Comparison of ENCODE assay signal across 8 mouse cellular contexts in genomic region chr5:34635665-34636192, GRCm38 (mm10). TPM values are rescaled to one million over a fixed set of nuclear protein-coding genes. Genes with fewer than 3 reads are reported as not detected.
DNase-seq lines count a peak whose midpoint lies in the region; ATAC-seq and TF ChIP-seq lines count a peak whose summit lies in the region.

No protein-coding gene starts in this region.

- TF ChIP-seq CTCF in MEL (IDR thresholded peaks at IDR 0.05 in 2 of 3, conservative IDR thresholded peaks at IDR 0.05 in 1 of 3; ENCODE audit: control insufficient read depth in 1 of 3, insufficient read depth in 1 of 3, low read depth in 2 of 3, low read length in 3 of 3, poor library complexity in 1 of 3, severe bottlenecking in 1 of 3), result no peak
- TF ChIP-seq CTCF in small intestine, adult 2 months (IDR thresholded peaks at IDR 0.05; ENCODE audit: extremely low read depth, insufficient read length, insufficient replicate concordance, low read depth, low read length), result no peak

- 57% methylated on average over 10 of the region's 10 CpGs for WGBS in kidney, embryonic 15.5 days
- 65% methylated on average over 9 of the region's 10 CpGs for WGBS in forebrain, embryonic 12.5 days
- 66% methylated on average over 10 of the region's 10 CpGs for WGBS in limb, embryonic 14.5 days
- WGBS in small intestine, adult 2 months, result 61% methylated on average over 10 of the region's 10 CpGs

- H3K36me3 ChIP-seq in kidney, embryonic 15.5 days, result peaks cover 81% of the 10 kb centered on the region
- H3K36me3 ChIP-seq in MEL (ENCODE audit: control insufficient read depth in 1 of 2, insufficient read depth in 2 of 2, low read length in 2 of 2), result peaks cover 0 to 9% of the 10 kb centered on the region in 2 experiments
- H3K36me3 ChIP-seq in forebrain, embryonic 12.5 days (replicated peaks), result peaks cover 82% of the 10 kb centered on the region
- H3K36me3 ChIP-seq in limb, embryonic 14.5 days (ENCODE audit: control insufficient read depth, insufficient read depth, low read length), result peaks cover 78% of the 10 kb centered on the region
- peaks cover 28% of the 10 kb centered on the region for H3K36me3 ChIP-seq in small intestine, adult 2 months (ENCODE audit: control insufficient read depth, insufficient read depth, low read length)

- H3K4me1 ChIP-seq in kidney, embryonic 15.5 days, result peaks cover 28% of the 10 kb centered on the region
- H3K4me1 ChIP-seq in MEL (ENCODE audit: control insufficient read depth in 1 of 2, insufficient read depth in 2 of 2, low read length in 2 of 2), result peaks cover 0 to 18% of the 10 kb centered on the region in 2 experiments; a peak in 2 of 4 replicates
- peaks cover 22% of the 10 kb centered on the region for H3K4me1 ChIP-seq in forebrain, embryonic 12.5 days
- H3K4me1 ChIP-seq in limb, embryonic 14.5 days (ENCODE audit: control insufficient read depth, insufficient read depth, low read length), result peaks cover 6% of the 10 kb centered on the region; the same call in 1 of the 2 replicates
- H3K4me1 ChIP-seq in small intestine, adult 2 months (ENCODE audit: control insufficient read depth, insufficient read depth, insufficient read length, low read length), result peaks cover 9% of the 10 kb centered on the region; the same call in 1 of the 2 replicates

- peak overlapping the region; percentile 94 for H3K4me2 ChIP-seq in kidney, embryonic 15.5 days
- H3K4me2 ChIP-seq in forebrain, embryonic 12.5 days, result peak overlapping the region; percentile 88
- peak overlapping the region; percentile 66 for H3K4me2 ChIP-seq in limb, embryonic 14.5 days (replicated peaks; ENCODE audit: low read depth, low read length, severe bottlenecking)

- intact Hi-C loops in gastrocnemius, postnatal 36 days (cut with DNase I), result loop anchor here (5.0 kb wide), 2 partner anchors 88 to 113 kb away; no protein-coding TSS in a partner anchor

- no peak for ATAC-seq in kidney, embryonic 15.5 days (replicated peaks; ENCODE audit: low FRiP score)
- ATAC-seq in forebrain, embryonic 12.5 days (ENCODE audit: low FRiP score), result no peak
- no peak for ATAC-seq in limb, embryonic 14.5 days (ENCODE audit: low FRiP score, low read depth)

- TF ChIP-seq POLR2A in MEL (IDR thresholded peaks at IDR 0.05; ENCODE audit: control insufficient read depth in 1 of 2, insufficient read depth in 1 of 2, low read depth in 1 of 2, low read length in 2 of 2, poor library complexity in 1 of 2), result no peak
- TF ChIP-seq POLR2A in limb, embryonic 14.5 days (IDR thresholded peaks at IDR 0.05; ENCODE audit: borderline replicate concordance, extremely low read depth, insufficient read depth, insufficient read length), result no peak
- no peak for TF ChIP-seq POLR2A in small intestine, adult 2 months (IDR thresholded peaks at IDR 0.05; ENCODE audit: low read depth, low read length)

- peak overlapping the region; percentile 52 for H3K4me3 ChIP-seq in kidney, embryonic 15.5 days (replicated peaks)
- H3K4me3 ChIP-seq in MEL (ENCODE audit: control insufficient read depth in 1 of 2, insufficient read depth in 1 of 2, low read depth in 2 of 2, low read length in 2 of 2), result peak overlapping the region; percentile 56 to 67
- H3K4me3 ChIP-seq in forebrain, embryonic 12.5 days (replicated peaks), result peak overlapping the region; percentile 55
- peak overlapping the region; percentile 54 for H3K4me3 ChIP-seq in limb, embryonic 14.5 days (replicated peaks; ENCODE audit: low read length)
- peak overlapping the region; percentile 74; the same call in 1 of the 2 replicates for H3K4me3 ChIP-seq in small intestine, adult 2 months (ENCODE audit: low read depth, low read length)

- no peak for DNase-seq in kidney, postnatal 14 days
- peak; percentile 35 for DNase-seq in MEL (ENCODE audit: low read depth, low spot score)
- DNase-seq in limb, embryonic 14.5 days (ENCODE audit: low spot score), result no peak
- no peak for DNase-seq in left cerebral cortex, adult 11 months (ENCODE audit: low spot score)
- no peak for DNase-seq in gastrocnemius, postnatal 36 days

- TF ChIP-seq EP300 in MEL (IDR thresholded peaks at IDR 0.05; ENCODE audit: low read depth in 1 of 2, low read length in 2 of 2), result no peak

- no peaks in the 10 kb centered on the region for H3K9me3 ChIP-seq in kidney, embryonic 15.5 days (replicated peaks)
- H3K9me3 ChIP-seq in MEL (replicated peaks; ENCODE audit: insufficient read depth, low read length), result no peaks in the 10 kb centered on the region
- H3K9me3 ChIP-seq in forebrain, embryonic 12.5 days, result no peaks in the 10 kb centered on the region
- no peaks in the 10 kb centered on the region for H3K9me3 ChIP-seq in limb, embryonic 14.5 days (ENCODE audit: control insufficient read depth, low read length)

- peaks cover 13% of the 10 kb centered on the region for H3K79me2 ChIP-seq in MEL (ENCODE audit: control insufficient read depth, insufficient read depth, low read length, poor library complexity)

- peak overlapping the region; percentile 70 for H3K9ac ChIP-seq in kidney, embryonic 15.5 days
- peak overlapping the region; percentile 76 for H3K9ac ChIP-seq in MEL (ENCODE audit: control insufficient read depth, low read depth, low read length, poor library complexity, severe bottlenecking)
- peak overlapping the region; percentile 33; the same call in 1 of the 2 replicates for H3K9ac ChIP-seq in forebrain, embryonic 12.5 days
- peak overlapping the region; percentile 62 for H3K9ac ChIP-seq in limb, embryonic 14.5 days (ENCODE audit: low read depth, low read length, severe bottlenecking)

- no peak for TF ChIP-seq RAD21 in MEL (IDR thresholded peaks at IDR 0.05; ENCODE audit: low read depth, low read length)

- H3K27me3 ChIP-seq in kidney, embryonic 15.5 days, result no peaks in the 10 kb centered on the region
- H3K27me3 ChIP-seq in MEL (ENCODE audit: control insufficient read depth in 1 of 2, insufficient read depth in 2 of 2, low read length in 2 of 2), result no peaks in the 10 kb centered on the region
- no peaks in the 10 kb centered on the region for H3K27me3 ChIP-seq in forebrain, embryonic 12.5 days
- H3K27me3 ChIP-seq in limb, embryonic 14.5 days (ENCODE audit: control insufficient read depth, insufficient read depth, low read length), result no peaks in the 10 kb centered on the region
- H3K27me3 ChIP-seq in small intestine, adult 2 months (ENCODE audit: control insufficient read depth, insufficient read depth, low read length), result no peaks in the 10 kb centered on the region

- peak overlapping the region; percentile 92 for H3K27ac ChIP-seq in kidney, embryonic 15.5 days
- peak overlapping the region; percentile 78; the same call in 1 of the 2 replicates for H3K27ac ChIP-seq in MEL (ENCODE audit: control insufficient read depth, low read depth, low read length)
- no peak overlapping the region for H3K27ac ChIP-seq in forebrain, embryonic 12.5 days
- H3K27ac ChIP-seq in limb, embryonic 14.5 days (replicated peaks; ENCODE audit: low read depth, low read length), result peak overlapping the region; percentile 84; the same call in 1 of the 2 replicates
- H3K27ac ChIP-seq in small intestine, adult 2 months (ENCODE audit: insufficient read depth, low read depth, low read length), result no peak overlapping the region

TF ChIP-seq in MEL, 35 proteins besides CTCF, POLR2A, EP300 and RAD21:
- 0 out of 2 replicates have a peak, but pooled peaks have one; percentile 4 for TF ChIP-seq HCFC1 (IDR thresholded peaks at IDR 0.05; ENCODE audit: low read depth, low read length)
- no peak for TF ChIP-seq GABPA (IDR thresholded peaks at IDR 0.05; ENCODE audit: low read depth, low read length)

RNA-seq across cellular contexts. Expression of gene Mfsd10, which starts 1.3 kb away (rescaled TPM):
- polyA plus RNA-seq in kidney, embryonic 15.5 days (2015; fragmentation: Nextera tagmentation; extraction: Ambion mirVana), result 118 and 132 TPM in 2 replicates
- total RNA-seq in MEL (2012; rRNA removed), result 106 and 136 TPM in 2 replicates
- polyA plus RNA-seq in MEL (2012; ENCODE audit: insufficient read depth in 1 of 2, insufficient read length in 2 of 2, low read depth in 1 of 2, low replicate concordance in 2 of 2, missing spikeins in 1 of 2), result 100 to 1,000 TPM in 1 of 2 experiments, not detected in 1; 296 TPM
- 78.7 and 102 TPM in 2 replicates for polyA plus RNA-seq in forebrain, embryonic 12.5 days (2016; fragmentation: Nextera tagmentation; extraction: Ambion mirVana)
- 244 and 335 TPM in 2 replicates for polyA plus RNA-seq in limb, embryonic 14.5 days (2012; rRNA removed)
- polyA plus RNA-seq in limb, embryonic 14.5 days (2014; fragmentation: Nextera tagmentation; extraction: Ambion mirVana), result 117 and 128 TPM in 2 replicates
- 67.5 and 78.5 TPM in 2 replicates for polyA plus RNA-seq in small intestine, adult 2 months (2012; rRNA removed)
- total RNA-seq in gastrocnemius, postnatal 36 days (2021), result 1 to 10 TPM; 3.2 to 4.2 TPM

RNA-seq across cellular contexts. Expression of gene Nop14, which starts 24.2 kb away (rescaled TPM):
- 25.3 and 25.8 TPM in 2 replicates for polyA plus RNA-seq in kidney, embryonic 15.5 days (2015; fragmentation: Nextera tagmentation; extraction: Ambion mirVana)
- 87.3 and 101 TPM in 2 replicates for total RNA-seq in MEL (2012; rRNA removed)
- polyA plus RNA-seq in MEL (2012; ENCODE audit: insufficient read depth in 1 of 2, insufficient read length in 2 of 2, low read depth in 1 of 2, low replicate concordance in 2 of 2, missing spikeins in 1 of 2), result 100 to 1,000 TPM in 1 of 2 experiments, not detected in 1; 132 TPM
- polyA plus RNA-seq in forebrain, embryonic 12.5 days (2016; fragmentation: Nextera tagmentation; extraction: Ambion mirVana), result 26.7 and 29.7 TPM in 2 replicates
- polyA plus RNA-seq in limb, embryonic 14.5 days (2012; rRNA removed), result 29.2 and 30.7 TPM in 2 replicates
- 25.8 and 30.0 TPM in 2 replicates for polyA plus RNA-seq in limb, embryonic 14.5 days (2014; fragmentation: Nextera tagmentation; extraction: Ambion mirVana)
- 2.8 and 4.4 TPM in 2 replicates for polyA plus RNA-seq in small intestine, adult 2 months (2012; rRNA removed)
- total RNA-seq in gastrocnemius, postnatal 36 days (2021), result 10 to 100 TPM; 10.8 to 17.1 TPM

RNA-seq across cellular contexts. Expression of gene Grk4, which starts 24.4 kb away (rescaled TPM):
- 1.9 and 2.8 TPM in 2 replicates for polyA plus RNA-seq in kidney, embryonic 15.5 days (2015; fragmentation: Nextera tagmentation; extraction: Ambion mirVana)
- total RNA-seq in MEL (2012; rRNA removed), result 0.42 and 0.81 TPM in 2 replicates
- under 1 TPM in 1 of 2 experiments, not detected in 1; 0.70 TPM for polyA plus RNA-seq in MEL (2012; ENCODE audit: insufficient read depth in 1 of 2, insufficient read length in 2 of 2, low read depth in 1 of 2, low replicate concordance in 2 of 2, missing spikeins in 1 of 2)
- 1.1 and 1.7 TPM in 2 replicates for polyA plus RNA-seq in forebrain, embryonic 12.5 days (2016; fragmentation: Nextera tagmentation; extraction: Ambion mirVana)
- polyA plus RNA-seq in limb, embryonic 14.5 days (2012; rRNA removed), result 3.3 and 5.0 TPM in 2 replicates
- polyA plus RNA-seq in limb, embryonic 14.5 days (2014; fragmentation: Nextera tagmentation; extraction: Ambion mirVana), result 3.5 and 4.4 TPM in 2 replicates
- 0.38 and 0.53 TPM in 2 replicates for polyA plus RNA-seq in small intestine, adult 2 months (2012; rRNA removed)
- total RNA-seq in gastrocnemius, postnatal 36 days (2021), result 1 to 10 TPM; 1.4 to 1.6 TPM

Comparison
In these comparisons a context has a peak if more than half of its experiments do, and no peak if none do; other contexts are left out.
1. H3K27ac ChIP-seq: peak in kidney, embryonic 15.5 days (single experiment), MEL (single experiment) and limb, embryonic 14.5 days (single experiment); none in forebrain, embryonic 12.5 days (single experiment) and small intestine, adult 2 months (single experiment).
2. Peak in every context shown above with its lines, with median percentiles within 50 percentile points of each other: H3K4me2 ChIP-seq, H3K4me3 ChIP-seq and H3K9ac ChIP-seq.